Mouse (Mus musculus): Measurements from ENCODE around the gene Rbpms2. TPM values are rescaled to one million over a fixed set of nuclear protein-coding genes. Genes with fewer than 3 reads are reported as not detected.

The Rbpms2 gene
- polyA plus RNA-seq, 1 experiment from 2014 or later = 106 TPM

DNA sequence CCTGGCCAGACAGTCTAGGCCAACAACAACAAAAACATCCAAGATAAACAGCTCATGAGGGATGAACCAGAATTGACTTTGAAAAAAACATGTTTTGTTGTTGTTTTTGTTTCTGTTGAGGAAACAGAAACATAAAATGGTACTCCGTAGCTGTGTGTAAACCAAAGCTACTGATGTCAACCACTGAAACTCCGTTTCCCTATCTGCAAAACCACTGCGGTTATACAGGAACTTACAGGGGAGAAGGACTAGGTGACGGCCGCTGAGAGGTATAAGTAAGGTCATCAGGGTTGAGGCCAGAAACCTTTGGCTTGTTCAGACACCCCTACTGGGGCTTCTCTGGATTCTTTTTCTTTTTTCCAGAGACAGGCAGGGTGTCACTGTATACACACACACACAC is 6.6 kb upstream of the Rbpms2 start:
- H3K4me1 ChIP-seq = peaks cover 3% of the 10 kb centered on the region; the same call in 1 of the 2 replicates

DNA sequence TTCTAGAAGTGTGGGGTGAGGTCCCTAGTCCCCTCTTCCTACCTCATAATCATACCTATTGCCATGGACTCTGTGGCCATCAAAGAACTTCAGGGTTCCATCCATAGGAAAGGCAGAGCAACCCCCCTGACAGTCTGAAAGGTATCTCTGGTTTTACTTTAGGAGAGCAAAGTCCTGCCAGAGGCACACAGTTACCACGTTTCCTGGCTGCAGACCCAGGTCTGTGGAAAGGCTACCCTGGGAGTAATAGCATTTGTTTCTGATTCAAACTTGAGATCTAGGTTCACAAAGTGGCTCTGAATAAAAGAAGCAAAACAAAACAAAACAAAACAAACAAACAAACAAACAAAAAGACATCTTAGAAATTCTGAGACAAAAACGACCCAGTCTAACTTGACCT is 5.2 kb upstream of the Rbpms2 start:
- peaks cover 9% of the 10 kb centered on the region for H3K27me3 ChIP-seq (replicated peaks)
- H3K4me3 ChIP-seq = no peak overlapping the region
- ATAC-seq (ENCODE audit: extremely low read depth, insufficient number of reproducible peaks, low FRiP score, low TSS enrichment) = no peak
- H3K4me1 ChIP-seq = peaks cover 11% of the 10 kb centered on the region
- no peak overlapping the region for H3K9ac ChIP-seq
- no peaks in the 10 kb centered on the region for H3K9me3 ChIP-seq
- H3K27ac ChIP-seq (replicated peaks) = no peak overlapping the region
- H3K4me2 ChIP-seq = no peak overlapping the region
- 69% methylated on average over 2 of the region's 2 CpGs for WGBS
- no peaks in the 10 kb centered on the region for H3K36me3 ChIP-seq

More for the DNA sequence above, 6.6 kb upstream of the Rbpms2 start:
- no peaks in the 10 kb centered on the region for H3K36me3 ChIP-seq
- no peak overlapping the region for H3K9ac ChIP-seq
- no peaks in the 10 kb centered on the region; the same call in 1 of the 2 replicates for H3K27me3 ChIP-seq (replicated peaks)
- no peak overlapping the region for H3K4me3 ChIP-seq
- no peak for ATAC-seq (ENCODE audit: extremely low read depth, insufficient number of reproducible peaks, low FRiP score, low TSS enrichment)
- no peaks in the 10 kb centered on the region for H3K9me3 ChIP-seq
- H3K27ac ChIP-seq (replicated peaks) = no peak overlapping the region
- no peak overlapping the region for H3K4me2 ChIP-seq
- 67% methylated on average over 5 of the region's 5 CpGs for WGBS

DNA sequence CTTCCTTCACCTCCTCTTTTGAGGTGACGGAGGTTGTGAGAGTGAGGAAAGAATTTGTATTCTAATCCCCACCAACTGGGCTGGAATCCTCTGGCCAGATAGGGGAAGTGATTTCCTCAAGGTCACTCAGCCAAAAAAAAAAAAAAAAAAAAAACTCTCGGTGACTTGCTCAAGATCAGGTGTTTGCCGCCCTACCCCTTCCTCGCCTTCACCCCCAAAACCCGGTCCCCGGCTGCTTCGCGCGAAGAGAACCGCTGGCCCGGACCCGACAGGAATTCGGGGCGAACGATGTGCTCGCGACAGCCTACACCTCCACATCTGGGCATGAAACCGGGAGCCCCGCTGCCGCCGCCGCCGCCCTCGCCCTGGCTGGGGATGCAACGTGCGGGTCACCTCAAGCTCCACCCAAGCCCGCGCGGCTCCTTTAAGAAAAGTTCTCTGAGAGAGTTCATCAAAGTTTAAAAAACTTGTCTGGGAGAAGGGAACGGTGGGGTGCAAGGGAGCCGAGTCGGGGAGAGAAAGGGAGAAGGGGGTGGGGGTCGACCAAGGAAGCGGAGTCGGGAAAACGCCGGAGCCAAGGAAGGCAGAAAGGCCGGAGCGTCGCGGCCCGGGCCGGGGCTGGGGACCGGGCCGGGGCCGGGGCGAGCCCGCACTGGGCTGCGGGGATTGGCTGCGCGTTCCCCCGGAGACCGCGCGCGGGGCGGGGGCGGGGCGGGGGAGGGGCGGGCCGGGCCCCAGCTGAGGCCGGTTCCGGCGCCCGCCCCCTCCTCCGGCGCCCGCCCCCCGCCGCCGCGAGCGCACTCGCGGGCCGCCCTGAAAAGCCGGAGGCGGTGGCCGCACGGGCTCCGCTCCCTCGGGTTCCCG is 551 bp downstream of the Rbpms2 start:
- H3K4me2 ChIP-seq = peak overlapping the region; percentile 91
- peak overlapping the region; percentile 91 for H3K9ac ChIP-seq
- H3K9me3 ChIP-seq = no peaks in the 10 kb centered on the region
- H3K27ac ChIP-seq (replicated peaks) = peak overlapping the region; percentile 94
- peaks cover 9% of the 10 kb centered on the region for H3K27me3 ChIP-seq (replicated peaks)
- H3K36me3 ChIP-seq = no peaks in the 10 kb centered on the region
- peak overlapping the region; percentile 68 for H3K4me3 ChIP-seq
- peaks cover 33% of the 10 kb centered on the region for H3K4me1 ChIP-seq
- peak; percentile 82; the same call in 1 of the 2 replicates for ATAC-seq (ENCODE audit: extremely low read depth, insufficient number of reproducible peaks, low FRiP score, low TSS enrichment)
- under 1% methylated on average over 50 of the region's 83 CpGs for WGBS

DNA sequence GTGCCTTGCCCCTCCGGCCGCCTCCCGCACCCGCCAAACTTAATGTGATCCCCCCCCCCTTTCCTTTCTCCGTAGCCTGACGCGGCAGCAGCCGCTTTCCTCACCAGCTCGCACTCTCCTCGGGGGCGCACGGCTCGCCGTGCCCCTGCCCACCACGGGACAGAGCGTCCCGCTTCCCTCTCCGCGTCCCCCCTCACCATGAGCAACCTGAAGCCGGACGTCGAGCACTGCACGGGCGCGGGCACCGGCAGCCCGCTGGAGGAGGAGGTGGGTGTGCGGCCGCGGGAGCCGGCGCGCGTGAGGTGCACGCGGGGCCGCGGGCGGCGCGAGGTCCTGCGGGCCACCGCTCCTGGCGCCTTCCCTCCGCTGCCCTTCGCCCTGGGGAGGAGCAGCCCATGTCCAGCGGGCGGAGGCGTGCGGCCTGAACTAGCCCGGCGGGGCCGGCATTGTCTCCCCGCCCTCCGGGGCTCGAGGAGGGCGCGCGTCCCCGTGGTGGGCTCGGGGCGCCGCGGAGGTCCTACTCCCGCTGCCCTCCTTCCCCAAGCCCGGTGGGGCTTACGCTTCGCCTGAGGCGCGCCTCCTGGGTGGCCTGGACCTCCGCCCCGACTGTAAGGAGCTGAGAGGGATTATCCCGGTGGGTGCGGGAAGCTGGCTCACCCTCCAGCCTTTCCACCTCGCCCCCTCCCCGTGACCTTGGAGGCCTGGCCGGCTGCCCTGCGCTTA is 1.3 kb downstream of the Rbpms2 start:
- peak overlapping the region; percentile 91 for H3K9ac ChIP-seq
- WGBS = under 1% methylated on average over 65 of the region's 78 CpGs

DNA sequence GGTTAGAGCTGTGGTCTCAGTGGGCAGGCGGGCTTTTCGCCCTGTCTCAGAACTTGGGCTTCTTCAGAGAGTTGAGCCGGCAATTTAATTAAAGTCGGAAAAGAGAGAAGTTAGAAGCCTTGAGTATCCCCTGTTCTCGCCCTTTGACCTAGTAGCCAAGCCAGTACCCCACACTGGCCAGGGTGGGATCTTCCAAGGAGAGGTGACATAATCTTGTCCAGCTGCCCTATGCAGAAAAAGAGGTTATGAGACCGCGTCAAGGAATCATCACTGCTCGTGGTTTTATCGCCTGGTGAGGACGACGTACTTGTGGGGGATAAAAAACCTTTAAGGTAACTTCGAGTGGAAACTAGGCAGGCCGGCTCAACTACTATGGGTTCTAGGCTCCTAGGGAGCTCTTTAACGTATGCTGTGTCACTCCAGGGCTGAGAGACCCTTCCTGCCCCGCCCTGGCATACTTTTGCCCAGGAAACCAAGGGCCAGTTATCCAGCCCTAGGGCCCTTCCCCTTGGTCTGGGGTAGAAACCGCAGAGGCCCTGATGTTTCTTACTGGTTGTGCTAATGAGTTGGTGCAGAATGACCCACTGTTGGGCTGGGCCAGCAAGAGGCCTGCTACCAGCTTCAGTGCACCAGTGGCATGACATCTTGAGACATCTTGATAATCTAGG is 2.0 kb downstream of the Rbpms2 start:
- 11% methylated on average over 16 of the region's 16 CpGs for WGBS
- peaks cover 34% of the 10 kb centered on the region for H3K4me1 ChIP-seq
- H3K9ac ChIP-seq = peak overlapping the region; percentile 91
- peak overlapping the region; percentile 94 for H3K27ac ChIP-seq (replicated peaks)
- 0 out of 2 replicates have a peak, but pooled peaks cover 7% of the 10 kb centered on the region for H3K36me3 ChIP-seq
- H3K4me3 ChIP-seq = peak overlapping the region; percentile 68
- H3K4me2 ChIP-seq = peak overlapping the region; percentile 91
- H3K9me3 ChIP-seq = no peaks in the 10 kb centered on the region
- no peak for ATAC-seq (ENCODE audit: extremely low read depth, insufficient number of reproducible peaks, low FRiP score, low TSS enrichment)
- peaks cover 9% of the 10 kb centered on the region for H3K27me3 ChIP-seq (replicated peaks)

More for the DNA sequence above, 1.3 kb downstream of the Rbpms2 start:
- Histone ChIP-seq H3K27me3 (replicated peaks) (peaks cover 9% of the 10 kb centered on the region), H3K36me3 (no peaks in the 10 kb centered on the region), H3K4me3 (peak overlapping the region; percentile 68), H3K27ac (replicated peaks) (peak overlapping the region; percentile 94), H3K4me2 (peak overlapping the region; percentile 91), H3K4me1 (peaks cover 31% of the 10 kb centered on the region), H3K9me3 (no peaks in the 10 kb centered on the region)
- ATAC-seq (ENCODE audit: extremely low read depth, insufficient number of reproducible peaks, low FRiP score, low TSS enrichment) = peak; percentile 42; the same call in 1 of the 2 replicates

DNA sequence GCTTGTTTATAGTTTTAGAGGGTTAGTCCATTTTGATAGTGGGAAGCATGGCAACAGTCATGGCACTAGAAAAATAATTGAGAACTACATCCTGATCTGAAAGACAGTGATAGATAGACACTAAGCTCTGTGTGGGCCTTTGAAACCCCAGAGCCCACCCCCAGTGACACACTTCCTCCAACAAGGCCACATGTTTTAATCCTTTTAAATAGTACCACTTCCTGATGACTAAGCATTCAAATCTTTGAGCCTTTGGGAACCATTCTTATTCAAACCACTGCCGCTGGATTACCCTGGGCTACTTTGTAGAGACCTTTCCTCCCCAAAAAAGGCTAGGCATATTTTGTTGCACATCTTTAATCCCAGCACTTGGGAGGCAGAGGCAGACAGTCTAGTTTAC is 6.3 kb downstream of the Rbpms2 start:
- Histone ChIP-seq H3K9me3 (no peaks in the 10 kb centered on the region), H3K27me3 (replicated peaks) (no peaks in the 10 kb centered on the region; the same call in 1 of the 2 replicates), H3K4me1 (peaks cover 63% of the 10 kb centered on the region), H3K4me3 (no peak overlapping the region), H3K36me3 (0 out of 2 replicates have a peak, but pooled peaks cover 7% of the 10 kb centered on the region), H3K9ac (no peak overlapping the region), H3K27ac (replicated peaks) (no peak overlapping the region), H3K4me2 (no peak overlapping the region)
- WGBS = 66% methylated on average over 1 of the region's 1 CpGs
- ATAC-seq (ENCODE audit: extremely low read depth, insufficient number of reproducible peaks, low FRiP score, low TSS enrichment) = no peak

DNA sequence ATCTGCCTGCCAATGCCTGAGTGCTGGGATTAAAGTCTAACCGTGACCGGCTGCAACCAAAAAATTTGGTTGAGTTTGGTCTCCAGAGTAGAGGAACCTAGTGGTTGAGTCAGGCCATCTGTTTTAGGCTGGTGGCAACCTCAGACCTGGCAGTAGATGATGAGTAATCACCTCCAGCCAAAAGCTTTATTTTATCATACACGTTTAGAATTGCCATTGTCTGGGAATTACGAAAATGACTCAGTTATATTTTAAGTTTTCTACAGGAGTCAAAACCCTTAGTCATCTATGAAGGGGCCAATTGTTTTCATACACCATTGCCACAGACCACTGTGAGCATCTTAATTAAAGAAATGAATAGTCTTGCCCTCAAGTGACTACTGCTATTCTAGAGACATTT is 7.5 kb downstream of the Rbpms2 start:
- peaks cover 71% of the 10 kb centered on the region for H3K4me1 ChIP-seq

DNA sequence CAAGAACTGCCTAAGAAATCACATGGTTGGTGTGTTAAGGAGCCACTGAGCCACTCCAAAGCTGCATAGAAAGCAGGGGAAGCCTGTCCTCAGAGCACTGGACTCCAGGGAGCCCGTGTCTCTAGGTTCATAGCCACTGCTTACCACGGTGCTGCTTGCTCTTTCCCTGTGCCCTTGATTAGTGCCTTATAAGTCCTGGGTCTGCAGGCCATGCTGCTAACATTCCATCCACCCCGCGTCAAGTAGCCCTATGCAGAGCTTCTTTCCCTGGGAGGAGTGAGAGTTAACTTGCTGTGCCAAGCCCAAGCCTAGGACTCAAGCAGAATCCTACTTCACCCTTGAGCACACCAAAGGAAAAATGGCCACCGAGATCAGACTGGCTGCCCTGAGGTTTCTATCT is 9.6 kb downstream of the Rbpms2 start:
- H3K9me3 ChIP-seq = no peaks in the 10 kb centered on the region
- H3K27ac ChIP-seq (replicated peaks) = peak overlapping the region; percentile 90
- peak overlapping the region; percentile 70 for H3K9ac ChIP-seq
- ATAC-seq (ENCODE audit: extremely low read depth, insufficient number of reproducible peaks, low FRiP score, low TSS enrichment) = no peak
- H3K27me3 ChIP-seq (replicated peaks) = no peaks in the 10 kb centered on the region
- 31% methylated on average over 5 of the region's 5 CpGs for WGBS
- H3K4me1 ChIP-seq = peaks cover 62% of the 10 kb centered on the region
- peak overlapping the region; percentile 37 for H3K4me2 ChIP-seq
- no peak overlapping the region for H3K4me3 ChIP-seq
- H3K36me3 ChIP-seq = peaks cover 14% of the 10 kb centered on the region

More for the DNA sequence above, 7.5 kb downstream of the Rbpms2 start:
- no peak for ATAC-seq (ENCODE audit: extremely low read depth, insufficient number of reproducible peaks, low FRiP score, low TSS enrichment)
- no peak overlapping the region for H3K4me3 ChIP-seq
- H3K27me3 ChIP-seq (replicated peaks) = no peaks in the 10 kb centered on the region
- no peaks in the 10 kb centered on the region for H3K9me3 ChIP-seq
- H3K4me2 ChIP-seq = no peak overlapping the region
- no peak overlapping the region for H3K27ac ChIP-seq (replicated peaks)
- WGBS = 77% methylated on average over 4 of the region's 4 CpGs
- no peak overlapping the region for H3K9ac ChIP-seq
- H3K36me3 ChIP-seq = 0 out of 2 replicates have a peak, but pooled peaks cover 7% of the 10 kb centered on the region

DNA sequence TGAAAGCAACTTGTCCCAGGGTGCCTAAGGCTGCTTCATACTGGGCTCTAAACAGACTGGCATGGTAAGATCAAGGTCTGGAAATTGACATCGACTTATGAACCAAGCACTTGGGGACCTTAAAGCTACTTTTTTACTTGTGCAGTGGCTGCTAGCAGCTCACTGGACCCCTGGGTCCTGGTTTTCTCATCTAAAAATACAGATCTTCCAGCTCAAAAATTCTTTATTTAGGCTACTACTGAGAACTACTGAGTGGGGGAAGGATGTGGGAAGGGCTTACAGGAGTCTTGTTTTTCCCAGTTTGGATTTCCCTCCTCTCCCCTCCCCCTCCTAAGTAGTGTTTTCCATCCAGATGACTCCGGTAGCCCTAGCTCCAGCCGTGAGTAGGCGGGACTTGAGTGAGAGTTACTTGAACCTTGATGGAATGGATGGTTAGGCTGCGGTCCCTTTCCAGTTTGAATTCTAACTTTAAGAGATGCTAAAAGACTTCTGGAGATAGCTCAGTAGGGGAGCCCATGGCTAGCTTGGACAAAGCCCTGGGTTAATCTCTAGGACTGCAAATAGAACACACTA is 11.5 kb downstream of the Rbpms2 start:
- no peak for ATAC-seq (ENCODE audit: extremely low read depth, insufficient number of reproducible peaks, low FRiP score, low TSS enrichment)
- H3K27ac ChIP-seq (replicated peaks) = peak overlapping the region; percentile 90
- no peaks in the 10 kb centered on the region for H3K27me3 ChIP-seq (replicated peaks)
- H3K4me1 ChIP-seq = peaks cover 80% of the 10 kb centered on the region
- peak overlapping the region; percentile 45 for H3K4me2 ChIP-seq
- H3K4me3 ChIP-seq = no peak overlapping the region
- H3K9ac ChIP-seq = peak overlapping the region; percentile 67
- H3K9me3 ChIP-seq = no peaks in the 10 kb centered on the region
- H3K36me3 ChIP-seq = peaks cover 13% of the 10 kb centered on the region
- whole genome bisulfite sequencing = 4% methylated on average over 5 of the region's 5 CpGs

DNA sequence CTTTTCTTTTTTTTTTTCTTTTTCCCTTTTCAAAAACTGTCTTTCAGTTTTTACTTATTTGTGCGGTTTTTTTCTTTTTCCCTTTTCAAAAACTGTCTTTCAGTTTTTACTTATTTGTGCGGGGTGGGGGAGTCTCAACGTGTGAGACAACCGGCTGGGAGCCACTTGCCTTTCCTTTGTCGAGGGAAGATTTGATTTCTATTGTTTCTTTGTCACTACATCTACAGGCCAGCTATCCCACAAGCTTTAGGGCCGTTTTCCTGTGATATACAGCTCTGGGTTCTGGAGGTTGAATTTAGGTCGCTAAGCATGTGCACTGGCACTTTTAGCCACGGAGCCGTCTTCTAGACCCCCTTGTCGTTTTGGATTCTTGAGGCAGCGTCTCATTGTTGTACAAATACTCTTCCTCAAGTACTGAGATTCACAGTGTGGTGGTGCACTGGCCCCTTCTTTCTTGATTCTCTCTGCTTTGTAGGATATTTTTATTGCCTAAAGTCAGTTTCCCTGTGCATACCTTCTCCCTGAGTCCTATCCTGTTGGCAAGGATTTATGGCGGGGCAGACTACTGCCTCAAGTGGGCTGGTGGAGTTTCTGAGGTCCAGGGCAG is 12.1 kb downstream of the Rbpms2 start:
- peak overlapping the region; percentile 90 for H3K27ac ChIP-seq (replicated peaks)
- peaks cover 8% of the 10 kb centered on the region for H3K36me3 ChIP-seq
- no peaks in the 10 kb centered on the region for H3K9me3 ChIP-seq
- no peak overlapping the region for H3K4me3 ChIP-seq
- peaks cover 82% of the 10 kb centered on the region for H3K4me1 ChIP-seq
- H3K27me3 ChIP-seq (replicated peaks) = no peaks in the 10 kb centered on the region
- peak overlapping the region; percentile 60 for H3K9ac ChIP-seq
- no peak for ATAC-seq (ENCODE audit: extremely low read depth, insufficient number of reproducible peaks, low FRiP score, low TSS enrichment)
- WGBS = 11% methylated on average over 12 of the region's 12 CpGs
- H3K4me2 ChIP-seq = peak overlapping the region; percentile 45
